Mouse (Mus musculus) stomach, postnatal 0 days (tissue): ENCODE results near the gene Elp5. TPM values are rescaled to one million over a fixed set of nuclear protein-coding genes. Genes with fewer than 3 reads are reported as not detected.
"Not testable (repeated sequence)": the region's sequence is repeated elsewhere in the genome, so short reads cannot be mapped to it uniquely, and the experiment has no call there.

Source experiments
- ATAC-seq: fragments of 200-750 bp; cut with Nextera tagmentation; 2 replicates; pipeline ENCODE4 v1.8.0; 2017; ENCODE audit not compliant: low FRiP score, low TSS enrichment
- DNase-seq: peaks from one replicate; pipeline ENCODE4 v3.0.0-alpha.2; 2016; ENCODE audit warnings: low spot score
- H3K27ac ChIP-seq: fragments of 300-500 bp; sonication (generic); replicated peaks from 2 replicates; pipeline ENCODE4 v1.5.1; 2014; ENCODE audit warnings: mild to moderate bottlenecking, control low read depth
- H3K27me3 ChIP-seq: fragments of 300-500 bp; sonication (generic); 2 replicates; pipeline ENCODE4 v1.6.1; 2014; ENCODE audit warnings: low read length; ENCODE audit not compliant: control insufficient read depth, insufficient read depth
- H3K36me3 ChIP-seq: fragments of 300-500 bp; sonication (generic); 2 replicates; pipeline ENCODE4 v1.6.1; 2014; ENCODE audit warnings: low read length, mixed read lengths; ENCODE audit not compliant: control insufficient read depth, insufficient read depth
- H3K4me1 ChIP-seq: fragments of 300-500 bp; sonication (generic); replicated peaks from 2 replicates; pipeline ENCODE4 v1.6.1; 2014; ENCODE audit warnings: antibody characterized with exemption; ENCODE audit not compliant: control insufficient read depth, insufficient read depth
- H3K4me2 ChIP-seq: fragments of 300-500 bp; sonication (generic); replicated peaks from 2 replicates; pipeline ENCODE4 v1.6.1; 2014; ENCODE audit warnings: low read depth, mild to moderate bottlenecking, control low read depth, moderate library complexity
- H3K4me3 ChIP-seq: fragments of 300-500 bp; sonication (generic); 2 replicates; pipeline ENCODE4 v1.5.1; 2014; ENCODE audit warnings: low read depth, low read length, control low read depth
- H3K9ac ChIP-seq: fragments of 300-500 bp; sonication (generic); 2 replicates; pipeline ENCODE4 v1.6.1; 2014; ENCODE audit warnings: mild to moderate bottlenecking, low read length, control low read depth, mixed read lengths
- H3K9me3 ChIP-seq: fragments of 300-500 bp; sonication (generic); 2 replicates; pipeline ENCODE4 v1.6.1; 2016; ENCODE audit warnings: low read length; ENCODE audit not compliant: control insufficient read depth
- CTCF ChIP-seq: IDR thresholded peaks from 2 replicates; pipeline ENCODE4 v1.5.1; 2016; ENCODE audit warnings: antibody characterized with exemption, low read depth, mild to moderate bottlenecking, moderate library complexity
- EP300 ChIP-seq: optimal IDR thresholded peaks from 2 replicates; pipeline ENCODE3; 2016; ENCODE audit warnings: antibody characterized with exemption
- WGBS: fragments of 180-500 bp; shearing (Covaris S2); extraction: QIAGEN DNeasy Blood & Tissue Kit; methylation state at CpG from one replicate; pipeline ENCODE4 v1.1.7; 2014; 5-methylcytosine and 5-hydroxymethylcytosine counted together
- polyA plus RNA-seq: library from polyadenylated mRNA; unstranded; fragments of >200 nt; fragmentation: Nextera tagmentation; extraction: Ambion mirVana; gene quantifications from 2 replicates; pipeline ENCODE4 v1.2.1, GENCODE M21; 2015

Gene Elp5
- polyA plus RNA-seq, 1 experiment from 2014 or later = 73.4 TPM

- Histone ChIP-seq H3K9ac (no peak overlapping the region), H3K9me3 (no peaks in the 10 kb centered on the region), H3K4me3 (no peak overlapping the region), H3K27ac (no peak overlapping the region), H3K36me3 (no peaks in the 10 kb centered on the region), H3K4me1 (peaks cover 4% of the 10 kb centered on the region), H3K4me2 (no peak overlapping the region), H3K27me3 (no peaks in the 10 kb centered on the region)
- DNase-seq (no peak), ATAC-seq (no peak)
- TF ChIP-seq CTCF (no peak), EP300 (no peak)
- 69% methylated on average over 8 of the region's 8 CpGs for WGBS
These were observed 50.5 kb downstream of the Elp5 start for GRCm38 (mm10) chr11:69931769-69932168.

DNA sequence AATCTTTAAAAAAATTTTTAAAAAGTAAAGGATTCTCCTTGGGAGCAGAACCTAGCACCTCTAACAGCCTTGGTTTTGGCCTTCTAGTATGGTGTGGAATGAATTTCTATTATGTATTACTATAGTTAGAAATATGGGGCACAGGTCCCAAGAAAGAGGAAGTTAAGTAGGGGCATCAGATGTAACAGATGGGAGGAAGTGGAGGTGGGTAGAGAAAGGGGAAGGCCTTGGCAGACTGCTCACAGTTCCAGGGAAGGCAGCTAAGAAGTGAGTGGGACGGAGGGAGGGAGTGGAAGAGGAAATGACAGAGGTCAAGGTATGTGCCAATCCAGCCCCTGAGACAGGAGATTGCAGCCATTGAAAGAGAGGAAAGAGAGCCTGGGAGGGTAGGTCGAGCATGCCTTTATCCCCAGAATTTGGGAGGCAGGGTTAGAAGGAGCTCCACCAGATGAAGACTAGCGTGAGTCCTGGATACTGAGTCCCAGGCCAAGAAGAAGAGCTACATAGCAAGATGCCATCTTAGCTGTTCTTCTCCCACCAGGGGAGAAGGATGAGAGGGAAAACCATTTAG, 51.3 kb downstream of the Elp5 start:
- DNase-seq (no peak), ATAC-seq (no peak)
- Histone ChIP-seq H3K4me2 (no peak overlapping the region), H3K9ac (no peak overlapping the region), H3K4me3 (no peak overlapping the region), H3K27ac (no peak overlapping the region), H3K36me3 (no peaks in the 10 kb centered on the region), H3K9me3 (no peaks in the 10 kb centered on the region), H3K27me3 (no peaks in the 10 kb centered on the region), H3K4me1 (peaks cover 3% of the 10 kb centered on the region)
- WGBS = 77% methylated on average over 3 of the region's 3 CpGs
- TF ChIP-seq CTCF (no peak), EP300 (no peak)

DNA sequence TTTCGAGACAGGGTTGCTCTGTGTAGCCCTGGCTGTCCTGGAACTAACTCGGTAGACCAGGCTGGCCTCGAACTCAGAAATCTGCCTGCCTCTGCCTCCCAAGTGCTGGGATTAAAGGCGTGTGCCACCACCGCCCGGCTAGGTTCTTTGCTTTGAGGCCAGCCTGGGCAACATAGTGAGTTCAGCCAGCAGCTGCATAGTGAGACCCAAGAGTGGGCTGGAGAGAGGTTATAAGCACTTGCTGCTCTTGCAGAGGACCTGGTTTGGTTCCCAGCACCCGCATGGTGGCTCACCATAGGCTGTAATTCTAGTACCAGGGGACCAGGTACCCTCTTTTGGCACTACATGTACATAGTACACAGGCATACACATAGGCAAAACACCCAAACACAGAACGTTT, 52.1 kb downstream of the Elp5 start:
- not testable (repeated sequence) for H3K9me3 ChIP-seq, ATAC-seq, H3K27ac ChIP-seq, H3K36me3 ChIP-seq, H3K27me3 ChIP-seq, H3K9ac ChIP-seq, H3K4me3 ChIP-seq, H3K4me1 ChIP-seq, DNase-seq, H3K4me2 ChIP-seq
- 86% methylated on average over 8 of the region's 8 CpGs for WGBS

DNA sequence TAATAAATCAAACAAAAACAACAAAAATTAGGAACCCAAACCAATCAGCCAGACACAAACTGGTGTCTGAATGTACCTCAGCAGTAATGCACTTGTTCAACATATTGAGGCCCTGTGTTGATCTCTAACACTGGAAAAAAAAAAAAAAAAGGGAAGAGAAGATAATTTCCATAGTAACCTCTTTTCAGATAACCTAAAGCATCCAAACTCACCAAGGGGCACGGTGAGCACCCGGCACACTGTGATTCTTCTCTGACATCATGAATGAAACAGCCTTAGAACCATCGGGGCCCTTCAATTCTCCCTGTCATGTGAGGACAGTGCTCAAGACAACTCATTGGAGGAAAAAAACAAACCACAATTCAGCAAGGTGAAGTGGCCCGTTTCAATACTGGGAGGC, 52.6 kb downstream of the Elp5 start:
- Histone ChIP-seq H3K4me2 (no peak overlapping the region), H3K9ac (no peak overlapping the region), H3K36me3 (no peaks in the 10 kb centered on the region), H3K27me3 (no peaks in the 10 kb centered on the region), H3K27ac (no peak overlapping the region), H3K9me3 (no peaks in the 10 kb centered on the region), H3K4me1 (no peaks in the 10 kb centered on the region), H3K4me3 (no peak overlapping the region)
- no peak for TF ChIP-seq CTCF
- TF ChIP-seq EP300 = no peak
- ATAC-seq = no peak
- 30% methylated on average over 4 of the region's 4 CpGs for WGBS
- no peak for DNase-seq

- TF ChIP-seq CTCF = peak; percentile 19; the same call in 1 of the 2 replicates
- no peak for TF ChIP-seq EP300
- no peak for ATAC-seq
- no peak overlapping the region for H3K4me3 ChIP-seq
- H3K27ac ChIP-seq = no peak overlapping the region
- no peaks in the 10 kb centered on the region for H3K4me1 ChIP-seq
- 90% methylated on average over 2 of the region's 2 CpGs for WGBS
- H3K27me3 ChIP-seq = no peaks in the 10 kb centered on the region
- DNase-seq = no peak
- no peaks in the 10 kb centered on the region for H3K36me3 ChIP-seq
- no peak overlapping the region for H3K4me2 ChIP-seq
- H3K9me3 ChIP-seq = no peaks in the 10 kb centered on the region
- H3K9ac ChIP-seq = no peak overlapping the region
These were observed 54.8 kb downstream of the Elp5 start for GRCm38 (mm10) chr11:69927501-69927900.

DNA sequence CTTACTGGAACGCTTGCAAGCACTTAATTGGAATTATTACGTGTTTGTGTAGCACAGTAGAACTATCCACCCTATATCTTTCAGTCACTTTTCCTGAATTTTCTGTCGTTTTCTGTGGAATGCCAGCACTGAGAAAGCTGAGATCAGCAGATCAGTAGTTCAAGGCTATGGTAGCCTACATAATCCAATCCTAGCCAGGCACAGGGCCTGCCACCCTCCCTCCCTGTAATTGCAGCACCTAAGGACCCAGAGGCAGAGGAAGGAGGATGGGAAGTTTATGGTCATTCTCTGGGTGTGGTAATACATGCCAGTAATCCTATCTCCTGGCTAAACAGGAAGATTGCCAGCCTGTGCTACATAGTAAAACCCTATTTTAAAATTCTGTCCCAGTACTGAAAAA, 59.5 kb downstream of the Elp5 start:
- Histone ChIP-seq H3K9me3 (no peaks in the 10 kb centered on the region), H3K4me1 (0 out of 2 replicates have a peak, but pooled peaks cover 2% of the 10 kb centered on the region), H3K27ac (no peak overlapping the region), H3K27me3 (no peaks in the 10 kb centered on the region), H3K36me3 (peaks cover 5% of the 10 kb centered on the region), H3K4me3 (no peak overlapping the region), H3K9ac (no peak overlapping the region), H3K4me2 (peak overlapping the region; percentile 42; the same call in 1 of the 2 replicates)
- TF ChIP-seq EP300 = no peak
- no peak for TF ChIP-seq CTCF
- WGBS = 57% methylated on average over 3 of the region's 3 CpGs
- DNase-seq = peak; percentile 13
- ATAC-seq = no peak
